Mouse (Mus musculus): ENCODE data around the gene Adamts9. TPM values are rescaled to one million over a fixed set of nuclear protein-coding genes. Genes with fewer than 3 reads are reported as not detected.
A peak's percentile ranks its signal among the peaks of the same experiment; 100 is the strongest.

Adamts9 gene
- polyA plus RNA-seq, 1 experiment from 2014 or later = 11.2 TPM

- WGBS = 90% methylated on average over 4 of the region's 4 CpGs
- Histone ChIP-seq H3K9me3 (no peaks in the 10 kb centered on the region), H3K4me2 (no peak overlapping the region), H3K36me3 (peaks cover 59% of the 10 kb centered on the region), H3K9ac (no peak overlapping the region), H3K27ac (no peak overlapping the region), H3K27me3 (no peaks in the 10 kb centered on the region), H3K4me1 (peaks cover 21% of the 10 kb centered on the region), H3K4me3 (no peak overlapping the region)
- no peak for ATAC-seq (ENCODE audit: borderline replicate concordance, extremely low read depth, low FRiP score, low TSS enrichment)
These were observed 66.1 kb downstream of the Adamts9 start for GRCm38 (mm10) chr6:92877236-92877635.

GRCm38 (mm10) chr6:92876121-92876520, 67.2 kb downstream of the Adamts9 start:
- H3K27me3 ChIP-seq = no peaks in the 10 kb centered on the region
- no peak overlapping the region for H3K4me3 ChIP-seq
- H3K9me3 ChIP-seq = no peaks in the 10 kb centered on the region
- peaks cover 30% of the 10 kb centered on the region for H3K4me1 ChIP-seq
- H3K4me2 ChIP-seq = no peak overlapping the region
- peaks cover 60% of the 10 kb centered on the region for H3K36me3 ChIP-seq
- WGBS = 36% methylated on average over 5 of the region's 5 CpGs
- no peak for ATAC-seq (ENCODE audit: borderline replicate concordance, extremely low read depth, low FRiP score, low TSS enrichment)
- H3K27ac ChIP-seq = peak overlapping the region; percentile 73
- H3K9ac ChIP-seq = no peak overlapping the region

GRCm38 (mm10) chr6:92875340-92875739, 68.0 kb downstream of the Adamts9 start:
- no peak for ATAC-seq (ENCODE audit: borderline replicate concordance, extremely low read depth, low FRiP score, low TSS enrichment)
- WGBS = 78% methylated on average over 2 of the region's 2 CpGs
- Histone ChIP-seq H3K36me3 (peaks cover 52% of the 10 kb centered on the region), H3K27me3 (no peaks in the 10 kb centered on the region), H3K9ac (no peak overlapping the region), H3K9me3 (no peaks in the 10 kb centered on the region), H3K4me2 (no peak overlapping the region), H3K4me3 (no peak overlapping the region), H3K27ac (peak overlapping the region; percentile 73), H3K4me1 (peaks cover 33% of the 10 kb centered on the region)

- no peak overlapping the region for H3K4me2 ChIP-seq
- 46% methylated on average over 5 of the region's 5 CpGs for WGBS
- no peak overlapping the region for H3K4me3 ChIP-seq
- H3K27ac ChIP-seq = peak overlapping the region; percentile 73; the same call in 1 of the 2 replicates
- no peaks in the 10 kb centered on the region for H3K27me3 ChIP-seq
- H3K36me3 ChIP-seq = peaks cover 48% of the 10 kb centered on the region
- H3K4me1 ChIP-seq = peaks cover 38% of the 10 kb centered on the region
- no peak; the same call in 1 of the 2 replicates for ATAC-seq (ENCODE audit: borderline replicate concordance, extremely low read depth, low FRiP score, low TSS enrichment)
- H3K9me3 ChIP-seq = no peaks in the 10 kb centered on the region
- H3K9ac ChIP-seq = no peak overlapping the region
These were observed 68.4 kb downstream of the Adamts9 start for GRCm38 (mm10) chr6:92874854-92875253.

GRCm38 (mm10) chr6:92872766-92873165, 70.5 kb downstream of the Adamts9 start:
- Histone ChIP-seq H3K9me3 (no peaks in the 10 kb centered on the region), H3K9ac (no peak overlapping the region), H3K4me2 (no peak overlapping the region), H3K27ac (no peak overlapping the region), H3K4me3 (no peak overlapping the region), H3K36me3 (peaks cover 33% of the 10 kb centered on the region), H3K27me3 (no peaks in the 10 kb centered on the region), H3K4me1 (peaks cover 56% of the 10 kb centered on the region)
- ATAC-seq (ENCODE audit: borderline replicate concordance, extremely low read depth, low FRiP score, low TSS enrichment) = no peak
- WGBS = 52% methylated on average over 10 of the region's 10 CpGs

- 35% methylated on average over 4 of the region's 4 CpGs for WGBS
- peak overlapping the region; percentile 18; the same call in 1 of the 2 replicates for H3K27ac ChIP-seq
These were observed 71.5 kb downstream of the Adamts9 start for GRCm38 (mm10) chr6:92871813-92872212.

GRCm38 (mm10) chr6:92869582-92870219, 73.6 kb downstream of the Adamts9 start:
- peak; percentile 43; the same call in 1 of the 2 replicates for ATAC-seq (ENCODE audit: borderline replicate concordance, extremely low read depth, low FRiP score, low TSS enrichment)
- Histone ChIP-seq H3K27me3 (no peaks in the 10 kb centered on the region), H3K36me3 (peaks cover 32% of the 10 kb centered on the region), H3K4me2 (peak overlapping the region; percentile 28; the same call in 1 of the 2 replicates), H3K9ac (no peak overlapping the region), H3K27ac (peak overlapping the region; percentile 87), H3K4me1 (peaks cover 54% of the 10 kb centered on the region), H3K4me3 (no peak overlapping the region), H3K9me3 (no peaks in the 10 kb centered on the region)
- 24% methylated on average over 16 of the region's 16 CpGs for whole genome bisulfite sequencing

More at GRCm38 (mm10) chr6:92871813-92872212, 71.5 kb downstream of the Adamts9 start:
- H3K4me2 ChIP-seq = no peak overlapping the region
- no peaks in the 10 kb centered on the region for H3K9me3 ChIP-seq
- H3K4me3 ChIP-seq = no peak overlapping the region
- H3K9ac ChIP-seq = no peak overlapping the region
- H3K36me3 ChIP-seq = peaks cover 26% of the 10 kb centered on the region
- peaks cover 64% of the 10 kb centered on the region for H3K4me1 ChIP-seq
- H3K27me3 ChIP-seq = no peaks in the 10 kb centered on the region
- ATAC-seq (ENCODE audit: borderline replicate concordance, extremely low read depth, low FRiP score, low TSS enrichment) = no peak

GRCm38 (mm10) chr6:92869089-92869581, 74.2 kb downstream of the Adamts9 start, which contains the start of gene Gm15737:
Gene Gm15737, plus strand, starts transcription at chr6:92869357.
- H3K4me3 ChIP-seq = no peak within 1 kb of the TSS
- H3K27me3 ChIP-seq = no peaks in the 10 kb centered on the region
- peak within 1 kb of the TSS; percentile 28; the same call in 1 of the 2 replicates for H3K4me2 ChIP-seq
- peak within 1 kb of the TSS; percentile 87 for H3K27ac ChIP-seq
- H3K4me1 ChIP-seq = peaks cover 51% of the 10 kb centered on the region
- H3K36me3 ChIP-seq = peaks cover 38% of the 10 kb centered on the region
- WGBS = 24% methylated on average over 4 of the region's 4 CpGs
- peak; percentile 90 for ATAC-seq (ENCODE audit: borderline replicate concordance, extremely low read depth, low FRiP score, low TSS enrichment)
- H3K9me3 ChIP-seq = no peaks in the 10 kb centered on the region
- H3K9ac ChIP-seq = no peak within 1 kb of the TSS

- H3K27ac ChIP-seq = no peak overlapping the region
- H3K27me3 ChIP-seq = no peaks in the 10 kb centered on the region
- no peak overlapping the region for H3K9ac ChIP-seq
- no peaks in the 10 kb centered on the region for H3K9me3 ChIP-seq
- H3K4me3 ChIP-seq = no peak overlapping the region
- H3K4me2 ChIP-seq = no peak overlapping the region
- whole genome bisulfite sequencing = 75% methylated on average over 9 of the region's 9 CpGs
- peaks cover 7% of the 10 kb centered on the region for H3K4me1 ChIP-seq
- no peak for ATAC-seq (ENCODE audit: borderline replicate concordance, extremely low read depth, low FRiP score, low TSS enrichment)
- H3K36me3 ChIP-seq = peaks cover 48% of the 10 kb centered on the region
These were observed 80.7 kb downstream of the Adamts9 start for GRCm38 (mm10) chr6:92862599-92862998.

GRCm38 (mm10) chr6:92860285-92860912, 82.9 kb downstream of the Adamts9 start:
- Histone ChIP-seq H3K27ac (no peak overlapping the region), H3K36me3 (peaks cover 46% of the 10 kb centered on the region), H3K4me3 (no peak overlapping the region), H3K4me2 (no peak overlapping the region), H3K27me3 (no peaks in the 10 kb centered on the region), H3K9ac (no peak overlapping the region), H3K9me3 (no peaks in the 10 kb centered on the region), H3K4me1 (0 out of 2 replicates have a peak, but pooled peaks cover 7% of the 10 kb centered on the region)
- no peak for ATAC-seq (ENCODE audit: borderline replicate concordance, extremely low read depth, low FRiP score, low TSS enrichment)
- WGBS = 54% methylated on average over 5 of the region's 5 CpGs

GRCm38 (mm10) chr6:92858721-92859510, 84.4 kb downstream of the Adamts9 start:
- WGBS = 83% methylated on average over 12 of the region's 12 CpGs
- no peak for ATAC-seq (ENCODE audit: borderline replicate concordance, extremely low read depth, low FRiP score, low TSS enrichment)
- Histone ChIP-seq H3K36me3 (peaks cover 39% of the 10 kb centered on the region), H3K9me3 (no peaks in the 10 kb centered on the region), H3K4me2 (no peak overlapping the region), H3K27me3 (no peaks in the 10 kb centered on the region), H3K9ac (no peak overlapping the region), H3K27ac (no peak overlapping the region), H3K4me1 (peaks cover 12% of the 10 kb centered on the region; the same call in 1 of the 2 replicates), H3K4me3 (no peak overlapping the region)

All from lung, embryonic 15.5 days (tissue).